Mouse (Mus musculus): ENCODE measurements around the gene Pidd1.

Pidd1 gene

GRCm38 (mm10) chr7:141472226-141472625, 28.4 kb upstream of the Pidd1 start:
- DNase-seq = no peak

DNA sequence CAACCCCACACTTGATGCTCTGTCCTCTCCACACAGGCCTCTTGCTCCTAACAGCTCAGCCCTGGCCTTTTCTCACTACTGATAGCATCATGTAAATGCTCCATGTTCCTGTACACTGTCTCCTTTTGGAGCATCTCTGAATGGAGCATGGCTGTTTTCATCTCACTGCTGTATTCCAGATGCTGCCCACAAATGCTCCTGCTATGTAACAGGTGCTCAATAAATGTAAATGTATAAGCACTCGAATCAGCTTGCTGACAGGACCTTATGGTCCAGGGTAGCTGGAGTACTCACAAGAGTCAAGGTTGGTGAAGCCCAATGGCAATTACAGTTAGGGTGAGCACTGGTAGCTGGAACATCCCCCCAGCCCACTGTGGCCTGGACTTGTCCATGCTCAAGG, 27.4 kb upstream of the Pidd1 start:
- DNase-seq = no peak

DNA sequence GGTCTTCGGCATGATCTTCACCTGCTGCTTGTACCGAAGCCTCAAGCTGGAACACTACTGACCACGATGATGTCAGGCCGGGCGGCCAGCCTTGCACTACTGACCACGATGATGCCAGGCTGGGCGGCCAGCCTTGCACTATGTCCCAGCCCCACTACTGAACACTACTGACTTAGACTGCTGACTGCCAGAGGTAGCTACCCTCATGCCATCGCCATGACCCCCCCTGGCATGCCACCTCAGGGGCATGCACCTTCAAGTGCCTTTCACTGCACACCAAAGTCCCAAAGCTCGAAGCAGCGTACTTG, 26.8 kb upstream of the Pidd1 start:
- no peak for DNase-seq

GRCm38 (mm10) chr7:141469901-141470636, 26.2 kb upstream of the Pidd1 start:
- DNase-seq = no peak

DNA sequence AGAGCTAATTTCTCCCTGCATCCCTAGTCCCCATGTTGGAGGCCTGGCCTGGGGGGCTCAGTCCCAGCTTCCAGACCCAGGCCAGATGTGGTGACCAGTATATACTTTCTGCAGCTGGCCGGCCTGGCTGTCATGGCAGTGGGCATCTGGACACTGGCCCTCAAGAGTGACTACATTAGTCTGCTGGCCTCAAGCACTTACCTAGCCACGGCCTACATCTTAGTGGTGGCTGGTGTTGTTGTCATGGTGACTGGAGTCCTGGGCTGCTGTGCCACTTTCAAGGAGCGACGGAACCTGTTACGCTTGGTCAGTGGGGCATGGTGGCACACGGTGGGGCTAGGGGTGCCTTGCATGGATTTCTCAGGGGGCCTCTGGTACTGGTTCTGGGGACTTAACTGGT, 25.5 kb upstream of the Pidd1 start:
- no peak for DNase-seq

DNA sequence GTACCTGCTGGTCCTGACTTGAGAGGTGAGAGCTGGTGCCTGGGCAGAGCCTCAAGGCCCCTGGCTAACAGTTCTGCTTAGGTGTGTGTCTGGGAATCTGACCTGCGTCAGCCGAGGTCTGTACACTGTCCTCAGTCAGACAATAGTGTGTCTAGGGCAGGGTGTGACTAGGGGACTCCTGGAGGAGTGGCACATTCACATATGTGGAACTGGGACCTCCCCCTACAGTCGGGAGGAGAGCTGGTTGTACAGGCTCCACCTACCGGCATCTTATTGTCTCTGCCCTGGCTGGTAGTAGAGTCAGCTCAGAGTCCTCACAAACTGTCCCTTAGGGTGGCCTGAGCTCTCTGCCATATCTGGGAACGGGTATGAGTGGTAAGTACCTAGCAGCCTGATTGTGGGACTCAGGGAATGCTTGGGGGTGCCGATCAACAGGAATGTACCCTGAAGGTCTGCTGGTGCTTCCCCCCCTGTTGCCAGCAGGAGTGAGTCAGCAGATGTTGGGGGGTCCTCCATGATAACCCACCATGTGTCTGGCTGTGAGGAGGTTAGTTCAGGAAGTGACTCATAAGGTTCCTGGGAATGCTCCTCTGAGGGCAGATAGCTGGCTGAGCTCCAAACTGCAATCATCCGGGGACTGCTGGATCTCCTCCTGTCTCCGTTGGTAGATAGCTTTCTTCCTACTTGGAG, 24.8 kb upstream of the Pidd1 start:
- peak; percentile 82 for DNase-seq

DNA sequence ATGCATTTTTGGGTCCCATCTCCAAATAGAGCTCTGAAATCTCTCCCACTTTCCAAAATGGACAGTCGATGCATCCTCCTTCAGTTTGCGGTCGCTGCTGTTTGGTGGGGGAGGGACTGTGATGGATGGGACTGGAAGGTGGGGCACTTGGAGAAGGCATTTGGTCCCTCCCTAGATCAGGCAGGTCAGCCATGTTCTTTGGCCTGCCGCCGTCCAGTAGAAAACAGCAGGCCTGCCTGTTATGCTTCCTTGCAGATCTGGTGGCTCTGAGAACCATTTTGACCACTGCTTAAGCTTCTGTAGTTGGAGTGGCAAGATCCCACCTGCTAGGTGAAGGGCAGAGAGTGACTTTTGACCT, 24.3 kb upstream of the Pidd1 start:
- DNase-seq = no peak

DNA sequence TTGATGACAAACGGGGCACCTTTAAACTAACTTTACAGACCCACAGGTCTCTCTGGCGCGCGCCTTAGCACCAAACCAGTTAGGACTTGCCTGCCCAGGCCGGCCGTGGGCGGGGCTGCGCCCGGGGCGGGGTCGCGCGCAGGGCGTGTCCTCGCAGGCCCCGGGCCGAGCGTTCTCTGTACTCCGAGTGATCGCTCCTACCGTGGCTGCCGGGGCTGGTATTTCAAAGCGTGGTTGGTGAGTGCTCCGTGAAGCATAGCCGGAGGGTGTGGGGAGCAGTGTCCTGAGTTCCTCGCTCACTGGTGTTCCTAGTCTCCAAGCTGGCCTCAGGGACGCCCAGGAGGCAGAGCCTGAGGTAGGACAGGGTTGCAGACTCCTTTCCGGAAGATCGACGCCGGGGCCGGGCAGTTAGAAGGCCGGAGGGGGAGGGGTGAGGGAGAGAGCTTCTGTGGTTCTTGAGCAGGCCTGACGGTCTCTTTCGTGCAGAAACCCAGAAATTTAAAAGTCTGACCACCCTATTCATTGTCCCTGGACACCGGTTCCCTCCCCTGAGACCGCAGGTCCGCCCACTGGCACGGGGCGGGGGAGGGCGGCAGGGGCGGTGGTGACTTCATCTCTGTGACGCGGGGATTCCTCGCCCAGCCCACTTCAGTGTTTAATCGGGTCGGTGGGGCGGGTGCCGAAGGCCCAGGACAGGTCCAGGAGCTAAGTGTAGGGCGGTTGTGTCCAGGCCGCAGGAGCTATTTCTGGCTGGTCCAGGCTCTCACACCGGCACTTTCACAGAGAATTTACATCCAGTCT, 23.6 kb upstream of the Pidd1 start, which contains the start of gene Cd151:
Gene Cd151 (plus strand): TSS at position 163 of the 801 bp plus-strand sequence.
- DNase-seq = peak; percentile 96

DNA sequence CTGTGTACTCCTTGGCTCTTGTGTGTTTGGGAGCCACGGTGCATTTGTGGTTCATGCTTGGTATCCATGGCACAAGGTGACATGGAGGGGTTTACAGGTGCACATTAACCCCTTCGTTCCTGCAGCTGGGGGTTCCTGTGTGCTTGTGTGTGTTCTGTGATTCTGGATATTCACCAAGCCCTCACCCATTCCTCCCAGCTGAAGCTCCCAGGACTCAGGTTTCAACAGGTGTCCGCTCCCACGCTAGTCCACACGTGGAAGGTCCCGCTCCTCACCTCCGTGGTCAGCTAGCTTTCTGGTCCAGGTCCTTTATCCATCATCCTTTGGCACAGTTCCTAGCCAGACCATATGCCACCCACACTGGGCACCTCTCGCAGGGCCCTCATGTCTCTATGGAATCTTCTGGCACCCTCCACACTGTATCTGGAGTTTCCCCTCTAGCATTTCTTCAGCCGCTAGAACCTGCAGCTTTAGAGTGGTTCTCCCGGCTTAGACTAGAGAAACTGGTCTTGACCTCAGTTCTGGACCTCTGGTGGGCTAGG, 22.9 kb upstream of the Pidd1 start:
- no peak for DNase-seq

- DNase-seq = no peak
Measured at GRCm38 (mm10) chr7:141466045-141466394, 22.2 kb upstream of the Pidd1 start.

DNA sequence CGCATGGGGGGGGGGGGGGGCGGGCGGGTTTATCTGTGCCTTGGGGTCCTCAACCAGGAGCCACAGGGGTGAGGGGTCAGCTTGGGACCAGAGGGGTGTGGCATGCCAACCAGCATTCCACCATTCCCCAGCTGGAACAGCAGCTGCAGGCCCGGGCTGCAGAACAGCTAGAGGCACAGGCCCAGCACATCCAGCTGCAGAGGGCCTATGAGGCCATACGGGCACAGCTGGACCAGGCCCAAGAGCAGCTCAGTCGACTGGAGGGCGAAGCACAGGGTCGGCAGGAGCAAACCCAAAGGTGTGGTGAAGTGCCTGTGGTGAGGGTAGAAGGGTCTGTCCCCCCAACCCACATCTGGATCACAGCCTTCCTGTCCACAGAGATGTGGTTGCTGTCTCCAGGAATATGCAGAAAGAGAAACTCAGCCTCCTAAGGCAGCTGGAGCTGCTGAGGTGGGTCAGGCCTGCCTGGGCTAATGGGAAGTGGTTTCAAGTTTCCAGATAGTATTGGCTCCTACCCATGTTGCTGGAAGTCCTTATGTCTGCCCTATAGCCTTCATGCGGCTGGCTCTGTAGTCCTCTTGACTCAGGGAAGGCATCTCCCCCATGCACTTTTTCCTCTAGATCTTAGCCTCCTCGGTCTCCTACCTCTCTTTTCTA, 21.7 kb upstream of the Pidd1 start:
- DNase-seq = no peak

DNA sequence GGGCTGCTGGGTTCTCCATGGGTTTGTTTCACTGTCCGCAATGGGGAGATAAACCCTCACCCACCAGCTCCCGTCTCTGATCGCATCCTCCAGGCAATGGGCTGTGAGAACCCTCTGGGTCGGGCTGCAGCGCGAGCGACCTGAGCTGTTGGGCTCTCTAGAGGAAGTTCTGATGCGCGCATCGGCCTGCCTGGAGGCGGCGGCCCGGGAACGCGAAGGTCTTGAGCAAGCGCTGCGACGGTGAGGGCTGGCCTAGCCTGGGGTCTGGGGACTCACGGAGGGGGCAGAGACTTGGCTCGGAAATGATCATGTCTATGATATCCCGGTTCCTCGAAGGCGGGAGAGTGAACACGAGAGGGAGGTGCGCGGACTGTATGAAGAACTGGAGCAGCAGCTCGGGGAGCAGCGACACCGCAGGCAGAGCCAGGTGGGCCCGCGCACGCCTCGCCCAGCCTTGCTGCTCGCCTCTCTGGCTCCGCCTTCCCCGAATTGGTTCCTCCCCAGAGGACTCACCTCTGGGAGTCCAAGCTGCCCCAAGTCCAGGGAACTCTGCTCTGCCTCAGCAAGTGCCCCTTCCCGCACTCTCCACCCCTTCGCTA, 20.9 kb upstream of the Pidd1 start:
- DNase-seq = peak; percentile 70

GRCm38 (mm10) chr7:141463824-141464602, 20.2 kb upstream of the Pidd1 start:
- DNase-seq = peak; percentile 76

DNA sequence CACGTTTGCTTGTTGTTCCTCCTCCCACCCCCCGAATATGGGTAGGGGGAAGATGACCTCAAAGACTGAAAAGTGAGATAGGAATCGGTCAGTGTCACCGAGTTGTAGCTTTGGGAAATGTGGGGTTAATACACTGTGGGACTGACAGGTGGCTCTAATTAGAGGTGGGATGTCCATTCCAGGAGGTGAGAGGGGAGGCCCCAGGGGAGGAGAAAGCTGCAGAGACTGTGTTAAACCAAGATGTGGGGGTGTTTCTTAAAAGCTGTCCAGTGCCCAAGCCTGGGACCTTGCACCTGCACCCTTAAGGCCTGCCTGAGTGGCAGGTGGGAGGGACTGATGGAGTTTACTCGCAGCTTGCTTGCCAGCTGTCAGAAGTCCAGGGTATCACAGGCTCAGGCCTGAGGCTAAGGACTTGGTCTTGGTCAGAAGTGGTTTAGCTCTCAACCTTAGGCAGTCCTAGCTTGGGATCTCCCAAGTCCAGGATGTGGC, 18.6 kb upstream of the Pidd1 start:
- DNase-seq = peak; percentile 71

DNA sequence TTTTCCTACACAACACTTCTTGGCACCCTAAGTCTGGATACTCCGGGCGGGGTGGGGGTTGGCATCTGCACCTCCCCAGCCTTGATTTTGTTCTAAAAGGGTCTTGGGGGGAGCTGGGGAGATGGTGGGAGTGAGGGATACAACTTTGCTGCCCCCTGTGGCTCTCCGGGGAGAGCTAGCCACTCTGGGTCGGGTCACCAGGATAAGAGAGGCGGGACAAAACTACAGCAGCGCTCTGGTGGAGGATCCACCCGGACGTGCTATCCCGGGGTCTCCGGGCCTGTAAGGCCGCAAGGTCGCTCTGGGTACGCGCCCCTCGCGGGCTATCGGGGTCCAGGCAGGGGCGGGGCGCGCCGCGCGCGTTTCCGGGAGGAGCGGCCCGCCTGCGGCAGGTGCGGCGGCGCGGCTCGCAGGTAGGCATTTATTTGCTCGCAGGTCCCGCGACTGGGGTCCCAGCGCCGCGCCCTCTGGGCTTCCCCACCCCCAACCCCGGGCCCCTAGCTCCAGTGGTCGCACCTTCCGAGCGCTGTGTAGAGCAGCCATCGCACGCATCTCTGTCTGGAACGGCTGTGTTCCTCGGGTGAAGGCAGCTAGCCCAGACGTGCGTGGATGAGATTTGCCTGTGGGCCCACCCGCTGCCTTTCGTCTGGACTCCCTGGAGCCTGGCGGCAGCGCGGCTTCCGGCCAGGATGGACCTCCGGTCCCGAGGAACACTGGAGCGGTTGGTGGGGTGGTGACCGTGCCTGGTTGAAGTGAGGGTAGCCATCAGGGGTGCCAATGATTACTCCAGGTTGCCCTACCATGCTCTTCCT, 17.9 kb upstream of the Pidd1 start:
- no peak for DNase-seq

- no peak for DNase-seq
Measured at GRCm38 (mm10) chr7:141460391-141461113, 16.7 kb upstream of the Pidd1 start, which contains the start of gene Cracr2b. Gene Cracr2b, plus strand, starts transcription at chr7:141461094.

DNA sequence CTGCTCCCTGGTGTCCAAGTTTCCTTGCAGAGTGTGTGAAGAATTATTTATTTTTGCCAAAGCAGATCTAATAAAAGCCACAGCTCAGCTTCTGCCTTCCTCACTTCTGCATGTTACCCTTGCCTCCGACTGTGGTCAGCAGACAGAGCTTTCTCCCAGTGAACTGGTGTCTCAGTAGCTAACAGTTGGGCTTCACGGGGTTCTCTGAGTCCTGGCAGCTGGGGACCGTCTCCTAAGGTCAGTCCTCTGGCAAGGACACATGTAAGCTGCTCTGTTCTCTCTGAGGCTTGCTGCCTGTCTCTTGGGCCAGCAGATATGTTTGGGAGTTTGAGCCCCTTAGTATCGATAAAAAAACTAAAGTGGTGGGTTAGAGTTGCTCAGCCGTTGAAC, 16.2 kb upstream of the Pidd1 start:
- DNase-seq = no peak

- DNase-seq = no peak
Measured at GRCm38 (mm10) chr7:141459301-141459711, 15.5 kb upstream of the Pidd1 start.

- no peak for DNase-seq
Measured at GRCm38 (mm10) chr7:141458661-141459060, 14.8 kb upstream of the Pidd1 start.
